Mouse (Mus musculus) MEL-GATA-1-ER (cell line): ENCODE measurements around the gene Lnpk.

Experiments used
- DNase-seq: peaks from one replicate; pipeline ENCODE4 v3.0.0-alpha.2; 2012; ENCODE audit warnings: low read depth; ENCODE audit errors: extremely low read depth

The Lnpk gene

GRCm38 (mm10) chr2:74491426-74491825, 87.8 kb downstream of the Lnpk start:
- no peak for DNase-seq

GRCm38 (mm10) chr2:74490186-74490585, 89.0 kb downstream of the Lnpk start:
- DNase-seq, result no peak

GRCm38 (mm10) chr2:74488443-74488842, 90.8 kb downstream of the Lnpk start:
- no peak for DNase-seq

GRCm38 (mm10) chr2:74482651-74483050, 96.6 kb downstream of the Lnpk start:
- DNase-seq, result no peak

GRCm38 (mm10) chr2:74482086-74482485, 97.1 kb downstream of the Lnpk start:
- DNase-seq, result no peak
